Mouse (Mus musculus): ENCODE results near the gene Cbfb. TPM values are rescaled to one million over a fixed set of nuclear protein-coding genes. Genes with fewer than 3 reads are reported as not detected.
A peak's percentile ranks its signal among the peaks of the same experiment; 100 is the strongest.

Gene Cbfb
- polyA plus RNA-seq, 1 experiment from 2014 or later, result 46.7 TPM

- no peaks in the 10 kb centered on the region for H3K9me3 ChIP-seq (replicated peaks)
- 4% methylated on average over 30 of the region's 30 CpGs for WGBS
- DNase-seq (ENCODE audit: low spot score), result peak; percentile 86
- H3K27ac ChIP-seq (replicated peaks), result no peak overlapping the region
- H3K36me3 ChIP-seq, result no peaks in the 10 kb centered on the region
- H3K4me3 ChIP-seq, result peak overlapping the region; percentile 51
- peaks cover 100% of the 10 kb centered on the region for H3K27me3 ChIP-seq (ENCODE audit: low read depth, poor library complexity, severe bottlenecking)
- peaks cover 37% of the 10 kb centered on the region for H3K4me1 ChIP-seq
Observed at GRCm38 (mm10) chr8:105259721-105260320, 89.3 kb downstream of the Cbfb start.

DNA sequence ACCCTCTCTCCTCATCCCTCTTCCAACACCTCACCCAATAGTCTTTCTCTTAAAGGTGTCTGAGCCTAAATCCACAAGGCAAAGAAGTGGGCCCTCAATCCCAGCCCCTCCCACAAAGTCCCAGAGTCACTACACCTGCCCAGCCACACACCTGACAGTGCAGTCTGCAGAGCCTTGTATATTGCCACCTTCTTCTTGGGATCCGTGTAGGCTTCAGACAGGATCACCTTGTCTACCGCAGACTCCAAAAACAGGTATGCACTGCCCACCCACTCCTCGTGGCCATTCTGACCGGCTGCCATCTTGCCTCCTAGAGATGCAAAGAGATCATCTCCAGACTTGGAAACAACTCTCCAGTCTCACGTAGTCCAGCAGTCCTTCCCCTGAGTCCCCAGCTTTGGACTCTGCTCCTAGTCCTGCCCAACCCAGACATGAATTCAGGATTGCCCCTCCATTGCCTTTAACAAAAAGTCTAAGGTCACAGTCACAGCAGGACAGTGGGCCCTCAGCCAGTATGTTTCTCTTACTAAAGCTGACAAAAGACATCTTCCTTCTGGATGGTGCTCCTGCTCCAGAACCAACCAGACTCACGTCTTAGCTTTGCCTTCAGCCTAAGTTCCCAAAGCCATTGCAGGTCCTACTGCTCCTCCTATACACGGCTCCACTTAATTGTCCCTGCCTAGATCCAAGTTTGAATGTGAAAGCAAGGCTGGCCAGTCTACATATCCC lies 90.1 kb downstream of the Cbfb start:
- Histone ChIP-seq H3K4me1 (peaks cover 33% of the 10 kb centered on the region), H3K27me3 (ENCODE audit: low read depth, poor library complexity, severe bottlenecking) (peaks cover 100% of the 10 kb centered on the region), H3K4me3 (no peak overlapping the region), H3K9me3 (replicated peaks) (no peaks in the 10 kb centered on the region), H3K27ac (replicated peaks) (no peak overlapping the region), H3K36me3 (no peaks in the 10 kb centered on the region)
- WGBS, result 63% methylated on average over 7 of the region's 7 CpGs
- DNase-seq (ENCODE audit: low spot score), result no peak

DNA sequence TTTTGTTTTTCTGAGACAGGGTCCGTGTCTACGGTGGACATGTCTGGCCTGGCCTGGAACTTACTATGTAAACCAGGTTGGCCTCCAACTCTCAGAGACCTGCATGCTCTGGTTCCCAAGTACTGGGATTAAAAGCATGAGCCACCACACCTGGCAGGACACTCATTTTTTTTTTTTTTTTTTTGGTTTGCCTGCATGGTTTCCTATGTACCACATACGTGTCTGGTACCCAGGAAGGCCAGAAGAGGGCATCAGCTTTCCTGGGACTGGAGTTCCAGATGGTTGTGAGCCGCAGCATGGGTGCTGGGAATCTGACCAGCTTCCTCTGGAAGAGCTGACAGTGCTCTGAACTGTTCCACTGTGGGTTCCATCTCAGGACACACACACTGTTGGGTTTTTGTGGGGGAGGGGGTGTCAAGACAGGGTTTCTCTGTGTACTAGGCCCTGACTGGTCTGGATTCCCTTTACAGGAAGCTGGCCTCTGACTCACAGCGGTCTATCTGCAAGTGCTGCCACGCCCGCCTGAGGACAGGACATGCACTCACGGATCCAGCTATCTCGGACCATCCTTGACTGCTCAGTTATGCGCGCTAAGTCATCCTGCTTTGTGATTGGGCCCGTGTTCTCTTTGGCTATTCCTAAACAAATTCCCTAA lies 91.0 kb downstream of the Cbfb start:
- 86% methylated on average over 12 of the region's 12 CpGs for WGBS

GRCm38 (mm10) chr8:105263244-105263912 lies 92.9 kb downstream of the Cbfb start:
- Histone ChIP-seq H3K36me3 (no peaks in the 10 kb centered on the region), H3K27me3 (ENCODE audit: low read depth, poor library complexity, severe bottlenecking) (peaks cover 100% of the 10 kb centered on the region), H3K4me1 (peaks cover 37% of the 10 kb centered on the region), H3K4me3 (peak overlapping the region; percentile 62), H3K27ac (replicated peaks) (no peak overlapping the region), H3K9me3 (replicated peaks) (peaks cover 7% of the 10 kb centered on the region)
- DNase-seq (ENCODE audit: low spot score), result no peak
- 38% methylated on average over 16 of the region's 16 CpGs for WGBS

More for the DNA sequence above, 91.0 kb downstream of the Cbfb start:
- no peak overlapping the region for H3K4me3 ChIP-seq
- DNase-seq (ENCODE audit: low spot score), result no peak
- H3K27ac ChIP-seq (replicated peaks), result no peak overlapping the region
- peaks cover 32% of the 10 kb centered on the region for H3K4me1 ChIP-seq
- H3K36me3 ChIP-seq, result no peaks in the 10 kb centered on the region
- peaks cover 5% of the 10 kb centered on the region for H3K9me3 ChIP-seq (replicated peaks)
- peaks cover 100% of the 10 kb centered on the region for H3K27me3 ChIP-seq (ENCODE audit: low read depth, poor library complexity, severe bottlenecking)

GRCm38 (mm10) chr8:105264024-105264982 lies 93.8 kb downstream of the Cbfb start, which contains the start of the genes Tradd and Fbxl8:
Gene Tradd, minus strand, starts transcription at chr8:105264609.
Gene Fbxl8, plus strand, starts transcription at chr8:105264648.
- peak; percentile 72 for DNase-seq (ENCODE audit: low spot score)
- 2% methylated on average over 54 of the region's 54 CpGs for WGBS
- H3K4me3 ChIP-seq, result peak within 1 kb of the TSS; percentile 62
- no peaks in the 10 kb centered on the region for H3K36me3 ChIP-seq
- peaks cover 7% of the 10 kb centered on the region for H3K9me3 ChIP-seq (replicated peaks)
- H3K4me1 ChIP-seq, result peaks cover 37% of the 10 kb centered on the region
- peaks cover 100% of the 10 kb centered on the region for H3K27me3 ChIP-seq (ENCODE audit: low read depth, poor library complexity, severe bottlenecking)
- H3K27ac ChIP-seq (replicated peaks), result peak within 1 kb of the TSS; percentile 28; the same call in 1 of the 2 replicates

- Histone ChIP-seq H3K9me3 (replicated peaks) (peaks cover 7% of the 10 kb centered on the region), H3K27me3 (ENCODE audit: low read depth, poor library complexity, severe bottlenecking) (peaks cover 100% of the 10 kb centered on the region), H3K4me1 (peaks cover 38% of the 10 kb centered on the region), H3K27ac (replicated peaks) (no peak overlapping the region), H3K4me3 (peak overlapping the region; percentile 62), H3K36me3 (no peaks in the 10 kb centered on the region)
- no peak for DNase-seq (ENCODE audit: low spot score)
- 20% methylated on average over 10 of the region's 10 CpGs for WGBS
Observed at GRCm38 (mm10) chr8:105265128-105265527, 94.7 kb downstream of the Cbfb start.

DNA sequence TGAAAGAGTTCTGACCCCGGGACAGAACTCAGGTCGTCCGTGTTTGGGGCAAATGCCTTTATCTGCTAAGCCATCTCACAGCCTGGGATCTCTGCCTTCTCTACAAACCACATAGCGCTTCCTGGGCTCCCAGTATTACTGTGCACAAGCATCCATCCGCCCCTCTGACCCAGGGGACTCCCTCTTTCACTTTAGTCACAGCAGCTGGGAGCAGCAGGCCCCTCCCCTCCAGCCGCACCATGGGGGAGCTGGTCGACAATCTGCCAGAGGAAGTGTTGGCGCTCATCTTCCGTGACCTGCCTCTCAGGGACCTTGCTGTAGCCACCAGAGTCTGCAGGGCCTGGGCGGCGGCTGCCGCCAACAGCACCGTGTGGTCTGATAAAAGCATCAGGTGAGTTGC lies 96.3 kb downstream of the Cbfb start:
- H3K27me3 ChIP-seq (ENCODE audit: low read depth, poor library complexity, severe bottlenecking), result peaks cover 100% of the 10 kb centered on the region
- peaks cover 48% of the 10 kb centered on the region for H3K4me1 ChIP-seq
- WGBS, result 9% methylated on average over 13 of the region's 13 CpGs
- H3K4me3 ChIP-seq, result peak overlapping the region; percentile 20; the same call in 1 of the 2 replicates
- no peaks in the 10 kb centered on the region for H3K36me3 ChIP-seq
- no peak overlapping the region for H3K27ac ChIP-seq (replicated peaks)
- H3K9me3 ChIP-seq (replicated peaks), result peaks cover 7% of the 10 kb centered on the region
- no peak for DNase-seq (ENCODE audit: low spot score)

Other genes with a start within 250 kb of the Cbfb start
- not detected in 2 replicates for gene Ces2e, start 244.4 kb upstream of the Cbfb start, polyA plus RNA-seq (2016; fragmentation: Nextera tagmentation; extraction: Ambion mirVana)
- not detected in 2 replicates for gene Ces2f, start 223.3 kb upstream of the Cbfb start, polyA plus RNA-seq (2016; fragmentation: Nextera tagmentation; extraction: Ambion mirVana)
- gene Ces2g, start 209.0 kb upstream of the Cbfb start, polyA plus RNA-seq (2016; fragmentation: Nextera tagmentation; extraction: Ambion mirVana), result not detected in 2 replicates
- gene Ces2h, start 169.8 kb upstream of the Cbfb start, polyA plus RNA-seq (2016; fragmentation: Nextera tagmentation; extraction: Ambion mirVana), result not detected in 2 replicates
- gene Ces3a, start 122.1 kb upstream of the Cbfb start, polyA plus RNA-seq (2016; fragmentation: Nextera tagmentation; extraction: Ambion mirVana), result not detected in 2 replicates
- not detected in 2 replicates for gene Ces3b, start 86.9 kb upstream of the Cbfb start, polyA plus RNA-seq (2016; fragmentation: Nextera tagmentation; extraction: Ambion mirVana)
- gene Ces4a, start 38.9 kb upstream of the Cbfb start, polyA plus RNA-seq (2016; fragmentation: Nextera tagmentation; extraction: Ambion mirVana), result not detected in 2 replicates
- 27.1 and 28.5 TPM in 2 replicates for gene D230025D16Rik, start 54.5 kb downstream of the Cbfb start, polyA plus RNA-seq (2016; fragmentation: Nextera tagmentation; extraction: Ambion mirVana)
- gene B3gnt9, start 84.5 kb downstream of the Cbfb start, polyA plus RNA-seq (2016; fragmentation: Nextera tagmentation; extraction: Ambion mirVana), result 2.4 and 4.2 TPM in 2 replicates
- gene Tradd, start 93.9 kb downstream of the Cbfb start, polyA plus RNA-seq (2016; fragmentation: Nextera tagmentation; extraction: Ambion mirVana), result 13.6 and 14.6 TPM in 2 replicates
- 0.64 and 0.72 TPM in 2 replicates for gene Fbxl8, start 94.0 kb downstream of the Cbfb start, polyA plus RNA-seq (2016; fragmentation: Nextera tagmentation; extraction: Ambion mirVana)
- 0.10 TPM in 1 of 2 replicates, not detected in the other for gene Hsf4, start 99.1 kb downstream of the Cbfb start, polyA plus RNA-seq (2016; fragmentation: Nextera tagmentation; extraction: Ambion mirVana)
- gene Nol3, start 105.5 kb downstream of the Cbfb start, polyA plus RNA-seq (2016; fragmentation: Nextera tagmentation; extraction: Ambion mirVana), result 1.4 and 2.3 TPM in 2 replicates
- gene 4931428F04Rik, start 119.2 kb downstream of the Cbfb start, polyA plus RNA-seq (2016; fragmentation: Nextera tagmentation; extraction: Ambion mirVana), result 26.4 and 36.8 TPM in 2 replicates
- 10.2 and 11.4 TPM in 2 replicates for gene Exoc3l, start 125.4 kb downstream of the Cbfb start, polyA plus RNA-seq (2016; fragmentation: Nextera tagmentation; extraction: Ambion mirVana)
- 117 and 124 TPM in 2 replicates for gene E2f4, start 127.0 kb downstream of the Cbfb start, polyA plus RNA-seq (2016; fragmentation: Nextera tagmentation; extraction: Ambion mirVana)
- gene Elmo3, start 134.9 kb downstream of the Cbfb start, polyA plus RNA-seq (2016; fragmentation: Nextera tagmentation; extraction: Ambion mirVana), result 1.3 and 1.5 TPM in 2 replicates
- gene Lrrc29, start 155.6 kb downstream of the Cbfb start, polyA plus RNA-seq (2016; fragmentation: Nextera tagmentation; extraction: Ambion mirVana), result 1.2 and 1.7 TPM in 2 replicates
- gene Tmem208, start 155.7 kb downstream of the Cbfb start, polyA plus RNA-seq (2016; fragmentation: Nextera tagmentation; extraction: Ambion mirVana), result 105 and 106 TPM in 2 replicates
- 1.9 and 2.2 TPM in 2 replicates for gene Fhod1, start 177.3 kb downstream of the Cbfb start, polyA plus RNA-seq (2016; fragmentation: Nextera tagmentation; extraction: Ambion mirVana)
- 4.1 TPM in 2 replicates for gene Slc9a5, start 178.2 kb downstream of the Cbfb start, polyA plus RNA-seq (2016; fragmentation: Nextera tagmentation; extraction: Ambion mirVana)
- gene Plekhg4, start 202.6 kb downstream of the Cbfb start, polyA plus RNA-seq (2016; fragmentation: Nextera tagmentation; extraction: Ambion mirVana), result 0.49 and 0.51 TPM in 2 replicates
- 0.07 TPM in 1 of 2 replicates, not detected in the other for gene Kctd19, start 242.8 kb downstream of the Cbfb start, polyA plus RNA-seq (2016; fragmentation: Nextera tagmentation; extraction: Ambion mirVana)
- 2.6 and 3.7 TPM in 2 replicates for gene Lrrc36, start 242.9 kb downstream of the Cbfb start, polyA plus RNA-seq (2016; fragmentation: Nextera tagmentation; extraction: Ambion mirVana)

Measured in midbrain, embryonic 10.5 days (tissue).